Mouse (Mus musculus): ENCODE data around the gene Lrrc14b.
A peak's percentile ranks its signal among the peaks of the same experiment; 100 is the strongest.

The Lrrc14b gene

DNA sequence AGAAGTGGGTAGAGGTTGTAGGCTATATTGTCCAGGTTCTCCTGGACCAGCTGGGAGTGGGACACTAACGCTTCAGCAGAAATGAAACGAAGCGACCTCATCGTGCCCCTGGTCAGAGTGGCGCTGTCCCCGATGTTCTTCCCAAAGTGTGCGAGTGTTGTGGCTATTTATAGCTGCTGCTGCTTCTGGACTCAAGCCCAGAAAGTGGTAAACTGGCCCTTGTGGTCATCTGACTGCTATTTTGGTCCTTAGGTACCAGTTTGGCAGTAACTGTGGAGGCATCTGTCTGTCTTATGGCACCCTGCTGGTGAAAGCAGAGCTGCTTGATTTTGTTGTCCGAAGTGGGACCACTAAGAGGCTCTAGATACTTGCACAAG lies at the start of gene Lrrc14b:
Lrrc14b (minus strand) TSS at position 147 of the 377 bp plus-strand sequence.
- DNase-seq (ENCODE audit: extremely low spot score, low spot score): no peak

- DNase-seq (ENCODE audit: extremely low spot score, low spot score): peak; percentile 28
These were observed 35.6 kb upstream of the Lrrc14b start, which contains the start of gene Ftl1-ps1 for GRCm38 (mm10) chr13:74399298-74399839. Gene Ftl1-ps1 (plus strand): TSS chr13:74399694.

- DNase-seq (ENCODE audit: extremely low spot score, low spot score): no peak
These were observed 27.4 kb upstream of the Lrrc14b start for GRCm38 (mm10) chr13:74391156-74391555.

DNA sequence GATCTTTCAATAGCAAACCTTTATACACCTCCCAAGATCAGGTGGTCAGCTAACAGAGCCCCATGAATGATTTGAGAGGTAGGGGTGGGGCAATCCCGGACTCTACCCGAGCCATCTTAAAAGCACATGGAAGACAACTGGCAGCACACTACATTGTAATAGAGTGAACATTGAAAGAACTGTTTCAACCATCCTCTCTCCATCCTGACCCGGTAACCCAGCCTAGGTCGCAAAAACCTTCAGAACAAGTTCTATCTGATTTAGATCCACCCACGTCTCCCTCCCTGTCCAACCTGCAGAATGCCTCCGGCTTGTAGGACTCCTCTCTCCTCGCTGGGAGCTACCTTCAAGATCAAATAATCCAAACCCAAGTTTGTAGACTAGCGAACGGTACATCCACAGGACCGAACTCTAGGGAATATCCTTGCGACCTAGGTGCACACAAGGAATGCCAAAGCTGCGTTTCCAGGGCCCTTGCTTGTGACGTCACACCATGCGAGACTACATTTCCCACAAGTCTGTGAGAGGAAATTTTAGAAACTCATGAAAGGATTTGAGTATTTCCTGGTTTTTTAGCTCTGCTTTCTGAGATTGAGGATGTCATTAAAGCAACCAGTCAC lies 26.7 kb upstream of the Lrrc14b start, which contains the start of gene Zfp72:
Zfp72 (minus strand) TSS at position 466 of the 620 bp plus-strand sequence.
- peak; percentile 57 for DNase-seq (ENCODE audit: extremely low spot score, low spot score)

DNA sequence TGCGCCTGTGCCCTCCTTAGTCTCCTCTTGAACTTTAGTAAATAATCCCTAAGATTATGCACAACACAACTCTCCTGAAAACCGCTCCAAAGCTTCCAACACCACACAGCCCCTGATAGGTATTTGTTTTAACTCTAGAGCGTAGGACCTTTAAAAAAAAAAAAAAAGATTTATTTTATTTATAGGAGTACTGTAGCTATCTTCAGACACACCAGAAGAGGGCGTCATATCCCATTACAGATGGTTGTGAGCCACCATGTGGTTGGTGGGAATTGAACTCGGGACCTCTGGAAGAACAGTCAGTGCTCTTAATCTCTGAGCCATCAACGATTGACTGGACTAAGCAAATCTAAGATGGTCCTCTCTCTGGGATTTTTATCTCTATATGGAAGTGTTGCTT lies 25.9 kb upstream of the Lrrc14b start:
- no peak for DNase-seq (ENCODE audit: extremely low spot score, low spot score)

- no peak for DNase-seq (ENCODE audit: extremely low spot score, low spot score)
These were observed 18.5 kb upstream of the Lrrc14b start for GRCm38 (mm10) chr13:74382289-74382688.

GRCm38 (mm10) chr13:74381533-74382276 lies 17.9 kb upstream of the Lrrc14b start:
- DNase-seq (ENCODE audit: extremely low spot score, low spot score): no peak

DNA sequence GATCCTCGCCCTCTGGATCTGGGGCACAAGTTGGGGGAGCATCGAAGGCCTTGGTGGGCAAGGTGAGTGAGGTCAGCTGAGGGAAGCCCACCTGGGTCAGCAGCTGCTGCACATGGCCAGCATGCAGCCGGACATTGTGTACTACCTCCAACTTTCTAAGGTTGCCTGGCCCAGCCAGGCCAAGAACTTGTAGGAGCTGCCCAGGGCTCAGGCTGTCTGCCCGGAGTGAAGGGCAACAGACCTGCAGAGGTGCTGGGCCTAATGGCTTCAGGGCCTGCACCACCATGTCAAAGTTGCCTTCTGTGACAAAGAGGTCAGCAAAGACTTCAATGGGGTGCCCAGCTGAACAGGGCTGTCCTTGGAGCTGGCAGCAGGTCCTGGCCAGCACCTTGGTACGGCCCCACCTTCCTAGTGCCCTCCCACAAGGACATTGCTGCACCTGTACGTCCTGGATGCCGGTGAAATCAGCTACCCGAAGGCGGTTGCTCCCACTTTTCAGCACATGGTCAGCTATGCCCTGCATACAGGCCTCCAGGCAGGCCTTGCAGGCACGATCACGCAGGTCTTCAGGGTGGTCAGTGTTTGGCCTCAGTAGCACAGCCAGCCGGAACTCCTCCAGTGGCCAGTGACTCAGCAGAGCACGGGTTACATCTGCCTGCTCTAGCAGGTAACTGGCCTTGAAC lies 488 bp downstream of the Lrrc14b start:
- no peak for DNase-seq (ENCODE audit: extremely low spot score, low spot score)

DNA sequence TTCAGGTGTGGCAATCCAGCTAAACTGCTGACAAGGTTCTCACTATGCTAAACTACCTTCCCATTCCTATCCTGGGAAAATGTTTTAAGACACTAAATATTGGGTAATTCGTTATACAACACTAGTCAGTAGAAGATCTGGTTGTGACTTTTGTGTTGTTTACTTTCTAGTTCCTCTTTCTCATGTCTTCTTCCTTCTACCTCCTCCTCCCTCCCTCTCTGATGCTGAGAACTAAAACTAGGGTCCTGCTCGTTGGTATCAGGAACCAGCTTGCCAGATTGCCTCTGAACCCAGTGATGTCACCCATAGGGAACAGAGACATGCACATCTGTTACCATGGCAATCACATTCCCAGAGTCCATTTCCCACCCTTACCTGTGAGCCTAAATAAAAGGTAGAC lies 1.6 kb downstream of the Lrrc14b start:
- DNase-seq (ENCODE audit: extremely low spot score, low spot score): no peak

DNA sequence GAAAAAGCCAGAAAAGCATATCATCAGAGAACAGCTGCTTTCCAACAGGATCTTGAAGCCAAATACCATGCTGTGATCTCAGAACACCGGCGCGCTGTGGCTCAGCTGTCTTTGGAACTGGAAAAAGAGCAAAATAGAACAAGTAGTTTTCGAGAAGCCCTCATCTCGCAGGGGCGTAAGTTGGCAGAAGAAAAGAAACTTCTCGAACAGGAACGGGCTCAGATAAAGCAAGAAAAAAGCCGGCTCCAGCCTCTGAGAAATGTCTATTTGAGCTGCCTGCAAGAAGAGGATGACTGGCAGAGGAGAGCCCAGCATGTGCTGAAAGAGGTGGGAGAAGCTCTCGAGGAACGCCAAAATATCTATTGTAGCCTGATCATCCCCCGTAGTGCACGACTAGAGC lies 7.3 kb downstream of the Lrrc14b start:
- DNase-seq (ENCODE audit: extremely low spot score, low spot score): no peak

DNA sequence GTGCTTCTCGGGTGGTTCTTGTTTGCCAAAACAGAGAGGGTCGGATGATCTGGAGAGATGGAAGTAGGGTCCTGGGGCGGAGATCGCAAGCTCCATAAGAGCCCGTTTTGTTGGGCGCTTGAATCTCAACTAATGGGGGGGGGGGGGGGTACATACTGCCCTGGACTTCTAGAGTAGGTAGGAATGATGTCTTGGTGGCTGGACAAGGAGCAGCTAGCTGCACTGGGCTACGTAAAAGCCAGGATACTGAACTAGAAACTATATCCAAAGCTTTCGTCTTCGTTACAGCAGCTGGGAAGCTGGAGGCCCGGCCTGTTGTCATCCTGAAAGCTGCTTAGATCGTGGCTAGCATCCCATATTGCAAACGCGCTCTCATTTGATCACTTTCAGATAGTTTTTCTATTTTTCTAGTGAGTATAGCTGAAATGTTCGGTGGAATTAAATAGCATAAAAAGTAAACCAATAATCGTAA lies 13.3 kb downstream of the Lrrc14b start:
- DNase-seq (ENCODE audit: extremely low spot score, low spot score): no peak

GRCm38 (mm10) chr13:74349566-74350434 lies 14.0 kb downstream of the Lrrc14b start, which contains the start of the genes Sdha and Ccdc127:
Gene Sdha (minus strand): TSS chr13:74350280.
Gene Ccdc127 (plus strand): TSS chr13:74350309.
- peak; percentile 99 for DNase-seq (ENCODE audit: extremely low spot score, low spot score)

DNA sequence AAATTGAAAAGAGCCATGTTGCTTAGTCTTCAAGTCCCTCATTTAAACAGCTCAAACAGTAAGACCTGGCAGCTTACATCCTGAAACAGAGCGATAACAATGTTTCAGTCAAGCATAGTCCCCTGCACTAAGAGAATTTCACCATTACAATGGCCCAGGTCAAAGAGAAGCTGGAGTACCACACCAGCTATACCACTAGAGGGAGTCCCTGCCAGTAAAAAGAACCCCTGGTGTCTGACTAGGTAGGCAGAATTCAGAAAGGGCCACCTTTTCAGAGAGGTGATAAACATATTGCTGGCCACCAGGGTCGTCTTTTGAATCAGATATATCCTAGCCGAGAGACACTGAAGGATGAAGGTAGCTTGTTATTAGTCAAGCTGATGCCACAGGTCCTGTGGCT lies 22.8 kb downstream of the Lrrc14b start:
- no peak for DNase-seq (ENCODE audit: extremely low spot score, low spot score)

- no peak for DNase-seq (ENCODE audit: extremely low spot score, low spot score)
These were observed 34.5 kb downstream of the Lrrc14b start for GRCm38 (mm10) chr13:74329321-74329720.

GRCm38 (mm10) chr13:74317170-74317849 lies 46.5 kb downstream of the Lrrc14b start, which contains the start of gene Pdcd6:
Gene Pdcd6 (minus strand): TSS chr13:74317580.
- DNase-seq (ENCODE audit: extremely low spot score, low spot score): peak; percentile 89

DNA sequence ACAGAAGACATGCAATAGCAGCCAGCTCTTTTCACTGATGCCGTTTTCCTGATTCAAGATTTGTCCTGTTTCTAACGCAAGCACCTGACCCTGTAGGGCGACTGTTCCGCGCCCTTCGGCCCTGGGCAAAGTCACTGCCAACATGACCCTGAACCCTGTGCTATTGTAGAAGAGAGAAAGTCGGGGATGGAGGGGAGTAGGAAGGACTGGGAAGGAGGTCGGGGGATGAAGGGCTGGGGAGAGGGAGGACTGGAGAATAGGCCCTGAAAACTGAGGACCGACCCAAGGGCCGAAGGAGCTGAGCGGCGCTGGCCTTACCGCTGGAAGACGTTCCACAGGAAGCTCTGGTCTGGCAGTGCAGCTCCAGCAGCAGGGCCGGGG lies 47.0 kb downstream of the Lrrc14b start:
- no peak for DNase-seq (ENCODE audit: extremely low spot score, low spot score)

- no peak for DNase-seq (ENCODE audit: extremely low spot score, low spot score)
These were observed 47.4 kb downstream of the Lrrc14b start for GRCm38 (mm10) chr13:74316386-74316785.

GRCm38 (mm10) chr13:74314616-74315015 lies 49.2 kb downstream of the Lrrc14b start:
- DNase-seq (ENCODE audit: extremely low spot score, low spot score): no peak
